Mouse (Mus musculus): ENCODE measurements around the gene Mrps30. TPM values are rescaled to one million over a fixed set of nuclear protein-coding genes. Genes with fewer than 3 reads are reported as not detected.

Mrps30 gene
- polyA plus RNA-seq (2014; fragmentation: Nextera tagmentation; extraction: Ambion mirVana) = 28.5 and 30.2 TPM in 2 replicates

- Histone ChIP-seq H3K36me3 (ENCODE audit: control insufficient read depth, insufficient read depth, low read length) (peaks cover 32% of the 10 kb centered on the region), H3K4me3 (ENCODE audit: low read depth, low read length) (peak within 1 kb of the TSS; percentile 94), H3K27me3 (replicated peaks; ENCODE audit: control insufficient read depth, insufficient read depth, low read length) (no peaks in the 10 kb centered on the region), H3K9me3 (ENCODE audit: control insufficient read depth, low read length) (no peaks in the 10 kb centered on the region), H3K27ac (replicated peaks; ENCODE audit: low read depth, low read length) (peak within 1 kb of the TSS; percentile 74), H3K4me1 (ENCODE audit: control insufficient read depth, insufficient read depth, low read length) (peaks cover 7% of the 10 kb centered on the region), H3K4me2 (ENCODE audit: low read depth, low read length) (peak within 1 kb of the TSS; percentile 77), H3K9ac (ENCODE audit: low read depth, low read length) (peak within 1 kb of the TSS; percentile 90)
- WGBS = under 1% methylated on average over 57 of the region's 93 CpGs
- peak; percentile 99 for DNase-seq (ENCODE audit: low spot score)
- ATAC-seq (ENCODE audit: low read depth) = peak; percentile 97
Measured at GRCm38 (mm10) chr13:118386511-118387447, at the start of gene Mrps30, which contains the start of gene B430218F22Rik. TSS of gene Mrps30 (minus strand) at chr13:118387252. TSS of gene B430218F22Rik (plus strand) at chr13:118386630.

DNA sequence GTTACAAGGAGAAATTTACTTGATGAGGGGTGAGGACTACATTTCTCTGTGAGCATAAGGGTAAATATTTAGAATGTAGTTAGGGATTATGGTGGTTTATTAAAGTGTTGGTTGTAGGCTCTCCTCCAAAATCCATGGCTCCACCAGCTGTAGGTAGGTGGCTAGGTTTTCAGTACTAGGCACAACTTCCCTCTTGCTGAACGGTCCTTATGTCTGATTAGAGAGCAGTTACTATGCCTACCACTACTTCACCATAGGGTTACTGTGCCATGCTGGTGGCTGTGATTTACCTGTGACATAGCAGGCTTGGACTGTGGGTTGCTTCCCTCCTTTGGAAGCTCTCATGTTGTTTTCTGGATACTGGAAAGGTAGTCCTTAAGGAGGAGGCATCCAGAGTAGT, 33.8 kb upstream of the Mrps30 start:
- no peak overlapping the region for H3K4me3 ChIP-seq (ENCODE audit: low read depth, low read length)
- no peaks in the 10 kb centered on the region for H3K27me3 ChIP-seq (replicated peaks; ENCODE audit: control insufficient read depth, insufficient read depth, low read length)
- no peaks in the 10 kb centered on the region for H3K9me3 ChIP-seq (ENCODE audit: control insufficient read depth, low read length)
- no peak overlapping the region for H3K9ac ChIP-seq (ENCODE audit: low read depth, low read length)
- WGBS = 77% methylated on average over 1 of the region's 1 CpGs
- DNase-seq (ENCODE audit: low spot score) (no peak), ATAC-seq (ENCODE audit: low read depth) (no peak)
- H3K36me3 ChIP-seq (ENCODE audit: control insufficient read depth, insufficient read depth, low read length) = no peaks in the 10 kb centered on the region
- H3K4me2 ChIP-seq (ENCODE audit: low read depth, low read length) = no peak overlapping the region
- H3K4me1 ChIP-seq (ENCODE audit: control insufficient read depth, insufficient read depth, low read length) = no peaks in the 10 kb centered on the region
- H3K27ac ChIP-seq (replicated peaks; ENCODE audit: low read depth, low read length) = no peak overlapping the region

DNA sequence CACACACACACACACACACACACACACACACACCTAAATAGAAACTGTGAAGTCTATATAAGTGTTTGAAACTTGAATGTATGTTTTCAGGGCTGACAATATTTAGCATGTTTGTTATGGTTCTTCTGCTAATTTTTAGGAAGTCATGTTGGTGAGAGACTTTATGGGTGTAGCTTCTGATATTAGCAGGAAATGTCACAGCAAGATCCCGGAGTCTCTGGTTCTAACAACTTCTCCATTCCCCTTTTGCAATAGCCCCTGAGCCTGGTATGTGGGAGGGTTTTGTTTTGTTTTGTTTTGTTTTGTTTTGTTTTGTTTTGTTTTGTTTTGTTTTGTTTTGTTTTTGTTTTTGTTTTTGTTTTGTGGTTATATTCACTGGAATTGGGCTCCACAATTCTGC, 33.4 kb upstream of the Mrps30 start:
- no peaks in the 10 kb centered on the region for H3K9me3 ChIP-seq (ENCODE audit: control insufficient read depth, low read length)
- no peaks in the 10 kb centered on the region for H3K4me1 ChIP-seq (ENCODE audit: control insufficient read depth, insufficient read depth, low read length)
- no peaks in the 10 kb centered on the region for H3K27me3 ChIP-seq (replicated peaks; ENCODE audit: control insufficient read depth, insufficient read depth, low read length)
- no peak for ATAC-seq (ENCODE audit: low read depth)
- H3K9ac ChIP-seq (ENCODE audit: low read depth, low read length) = no peak overlapping the region
- no peaks in the 10 kb centered on the region for H3K36me3 ChIP-seq (ENCODE audit: control insufficient read depth, insufficient read depth, low read length)
- no peak for DNase-seq (ENCODE audit: low spot score)
- no peak overlapping the region for H3K4me3 ChIP-seq (ENCODE audit: low read depth, low read length)
- no peak overlapping the region for H3K27ac ChIP-seq (replicated peaks; ENCODE audit: low read depth, low read length)
- 77% methylated on average over 1 of the region's 1 CpGs for WGBS
- H3K4me2 ChIP-seq (ENCODE audit: low read depth, low read length) = no peak overlapping the region

GRCm38 (mm10) chr13:118418163-118418562, 31.1 kb upstream of the Mrps30 start:
- WGBS = 58% methylated on average over 4 of the region's 4 CpGs
- no peak for ATAC-seq (ENCODE audit: low read depth)

DNA sequence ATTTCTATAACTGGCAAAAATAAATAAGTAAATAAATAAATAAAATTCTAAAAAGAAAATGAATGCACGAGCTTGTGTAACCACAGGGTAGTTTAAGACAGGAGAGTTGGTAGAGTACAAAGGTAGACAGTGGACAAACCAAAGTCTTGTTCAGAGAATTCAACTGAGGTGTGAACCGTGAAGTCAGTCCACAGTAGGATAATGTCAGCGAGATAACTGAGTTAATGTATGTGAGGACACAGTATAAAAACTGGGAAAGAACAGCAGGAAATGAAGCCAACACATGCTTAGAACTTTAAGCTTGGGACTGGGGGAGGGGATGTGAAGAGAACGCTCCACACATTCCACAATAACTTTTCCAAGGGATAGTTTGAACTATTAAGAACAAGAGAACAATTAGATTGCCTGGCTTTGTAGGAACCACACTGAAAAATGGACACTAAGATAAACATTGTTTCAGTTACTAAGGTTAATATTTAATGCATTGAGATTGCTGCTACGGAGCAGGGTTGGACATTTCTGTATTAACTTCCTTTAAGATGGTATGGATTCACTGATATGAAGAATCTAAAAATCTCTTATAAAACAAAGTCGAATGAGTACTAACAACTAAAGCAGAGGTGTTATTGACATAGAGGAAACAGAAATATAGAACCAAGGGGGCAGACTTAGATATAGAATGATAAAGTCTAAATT, 24.4 kb upstream of the Mrps30 start:
- no peak overlapping the region for H3K9ac ChIP-seq (ENCODE audit: low read depth, low read length)
- H3K9me3 ChIP-seq (ENCODE audit: control insufficient read depth, low read length) = no peaks in the 10 kb centered on the region
- no peak overlapping the region for H3K4me2 ChIP-seq (ENCODE audit: low read depth, low read length)
- no peak overlapping the region for H3K27ac ChIP-seq (replicated peaks; ENCODE audit: low read depth, low read length)
- H3K4me3 ChIP-seq (ENCODE audit: low read depth, low read length) = no peak overlapping the region
- DNase-seq (ENCODE audit: low spot score) (no peak), ATAC-seq (ENCODE audit: low read depth) (no peak)
- WGBS = 79% methylated on average over 6 of the region's 6 CpGs
- no peaks in the 10 kb centered on the region for H3K27me3 ChIP-seq (replicated peaks; ENCODE audit: control insufficient read depth, insufficient read depth, low read length)
- no peaks in the 10 kb centered on the region; the same call in 1 of the 2 replicates for H3K4me1 ChIP-seq (ENCODE audit: control insufficient read depth, insufficient read depth, low read length)
- no peaks in the 10 kb centered on the region for H3K36me3 ChIP-seq (ENCODE audit: control insufficient read depth, insufficient read depth, low read length)

More at GRCm38 (mm10) chr13:118418163-118418562, 31.1 kb upstream of the Mrps30 start:
- H3K4me2 ChIP-seq (ENCODE audit: low read depth, low read length) = no peak overlapping the region
- no peaks in the 10 kb centered on the region for H3K27me3 ChIP-seq (replicated peaks; ENCODE audit: control insufficient read depth, insufficient read depth, low read length)
- DNase-seq (ENCODE audit: low spot score) = no peak
- H3K9ac ChIP-seq (ENCODE audit: low read depth, low read length) = no peak overlapping the region
- H3K4me3 ChIP-seq (ENCODE audit: low read depth, low read length) = no peak overlapping the region
- no peaks in the 10 kb centered on the region; the same call in 1 of the 2 replicates for H3K4me1 ChIP-seq (ENCODE audit: control insufficient read depth, insufficient read depth, low read length)
- no peaks in the 10 kb centered on the region for H3K36me3 ChIP-seq (ENCODE audit: control insufficient read depth, insufficient read depth, low read length)
- no peaks in the 10 kb centered on the region for H3K9me3 ChIP-seq (ENCODE audit: control insufficient read depth, low read length)
- H3K27ac ChIP-seq (replicated peaks; ENCODE audit: low read depth, low read length) = no peak overlapping the region

GRCm38 (mm10) chr13:118403544-118403943, 16.5 kb upstream of the Mrps30 start:
- no peak overlapping the region for H3K4me3 ChIP-seq (ENCODE audit: low read depth, low read length)
- no peaks in the 10 kb centered on the region for H3K4me1 ChIP-seq (ENCODE audit: control insufficient read depth, insufficient read depth, low read length)
- DNase-seq (ENCODE audit: low spot score) (peak; percentile 91), ATAC-seq (ENCODE audit: low read depth) (no peak)
- no peak overlapping the region for H3K27ac ChIP-seq (replicated peaks; ENCODE audit: low read depth, low read length)
- H3K4me2 ChIP-seq (ENCODE audit: low read depth, low read length) = no peak overlapping the region
- no peaks in the 10 kb centered on the region for H3K9me3 ChIP-seq (ENCODE audit: control insufficient read depth, low read length)
- H3K27me3 ChIP-seq (replicated peaks; ENCODE audit: control insufficient read depth, insufficient read depth, low read length) = 0 out of 2 replicates have a peak, but pooled peaks cover 2% of the 10 kb centered on the region
- no peaks in the 10 kb centered on the region for H3K36me3 ChIP-seq (ENCODE audit: control insufficient read depth, insufficient read depth, low read length)
- no peak overlapping the region for H3K9ac ChIP-seq (ENCODE audit: low read depth, low read length)

DNA sequence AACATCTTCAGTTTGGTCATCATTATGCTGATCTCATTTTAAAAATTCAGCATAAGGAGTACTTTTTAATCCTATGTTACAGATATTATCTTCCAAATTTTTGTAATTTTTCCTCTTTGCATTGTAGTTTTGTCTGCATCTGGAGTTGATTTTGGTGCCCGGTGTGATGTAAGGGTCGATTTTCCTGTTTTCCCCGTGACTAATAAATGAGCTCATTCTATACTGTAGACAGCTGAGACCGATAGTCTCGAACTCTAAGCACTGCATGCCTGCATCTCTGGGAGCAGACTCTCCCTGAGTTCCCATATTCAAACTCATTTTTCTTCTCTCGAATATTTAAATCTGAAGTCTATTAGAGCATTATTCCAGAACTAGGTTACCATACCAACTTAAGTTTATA, 13.3 kb upstream of the Mrps30 start:
- Histone ChIP-seq H3K27me3 (replicated peaks; ENCODE audit: control insufficient read depth, insufficient read depth, low read length) (0 out of 2 replicates have a peak, but pooled peaks cover 2% of the 10 kb centered on the region), H3K27ac (replicated peaks; ENCODE audit: low read depth, low read length) (no peak overlapping the region), H3K4me2 (ENCODE audit: low read depth, low read length) (no peak overlapping the region), H3K9ac (ENCODE audit: low read depth, low read length) (no peak overlapping the region), H3K9me3 (ENCODE audit: control insufficient read depth, low read length) (no peaks in the 10 kb centered on the region), H3K4me1 (ENCODE audit: control insufficient read depth, insufficient read depth, low read length) (no peaks in the 10 kb centered on the region), H3K36me3 (ENCODE audit: control insufficient read depth, insufficient read depth, low read length) (no peaks in the 10 kb centered on the region), H3K4me3 (ENCODE audit: low read depth, low read length) (no peak overlapping the region)
- WGBS = 28% methylated on average over 6 of the region's 6 CpGs
- DNase-seq (ENCODE audit: low spot score) (no peak), ATAC-seq (ENCODE audit: low read depth) (no peak)

DNA sequence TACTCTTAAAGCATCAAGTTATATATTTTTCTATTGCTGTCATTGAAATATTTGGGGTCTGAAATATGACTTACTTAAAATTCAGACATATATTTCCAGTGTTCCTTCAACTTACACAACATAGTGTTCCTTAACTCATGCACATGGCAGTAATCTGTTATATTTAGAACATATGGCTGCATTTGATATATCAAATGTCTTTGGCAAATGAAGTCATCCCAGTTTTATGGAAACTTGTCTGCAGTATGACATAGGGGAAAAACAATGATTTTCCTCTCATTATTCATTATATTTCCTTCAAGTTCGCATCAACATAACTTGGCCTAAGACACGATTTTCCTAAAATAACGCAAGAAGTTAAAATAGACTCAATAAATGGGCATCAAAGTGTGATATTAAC, 8.8 kb upstream of the Mrps30 start:
- Histone ChIP-seq H3K27ac (replicated peaks; ENCODE audit: low read depth, low read length) (no peak overlapping the region), H3K4me3 (ENCODE audit: low read depth, low read length) (no peak overlapping the region), H3K9me3 (ENCODE audit: control insufficient read depth, low read length) (no peaks in the 10 kb centered on the region), H3K4me1 (ENCODE audit: control insufficient read depth, insufficient read depth, low read length) (no peaks in the 10 kb centered on the region), H3K9ac (ENCODE audit: low read depth, low read length) (no peak overlapping the region), H3K4me2 (ENCODE audit: low read depth, low read length) (no peak overlapping the region), H3K27me3 (replicated peaks; ENCODE audit: control insufficient read depth, insufficient read depth, low read length) (no peaks in the 10 kb centered on the region), H3K36me3 (ENCODE audit: control insufficient read depth, insufficient read depth, low read length) (no peaks in the 10 kb centered on the region)
- DNase-seq (ENCODE audit: low spot score) = peak; percentile 46
- no peak for ATAC-seq (ENCODE audit: low read depth)
- 66% methylated on average over 3 of the region's 3 CpGs for WGBS

All from embryonic facial prominence, embryonic 14.5 days (tissue).